Mouse (Mus musculus) cerebellum, adult 2 months (tissue): Measurements from ENCODE around the gene Lsm2. TPM values are rescaled to one million over a fixed set of nuclear protein-coding genes. Genes with fewer than 3 reads are reported as not detected.

Experiments
- DNase-seq, 2 experiments: peaks; one replicate each; pipeline ENCODE4 v3.0.0; 2021
- H3K27ac ChIP-seq: fragments of 200-500 bp; 2 replicates; pipeline ENCODE4 v1.5.1; 2012; ENCODE audit warnings: low read length, control low read depth, inconsistent platforms; ENCODE audit not compliant: insufficient read depth
- H3K27me3 ChIP-seq: fragments of 200-500 bp; 2 replicates; pipeline ENCODE4 v1.6.1; 2012; ENCODE audit warnings: inconsistent platforms, mild to moderate bottlenecking, low read length, moderate library complexity; ENCODE audit not compliant: control insufficient read depth, insufficient read depth
- H3K4me1 ChIP-seq: fragments of 200-500 bp; 2 replicates; pipeline ENCODE4 v1.6.1; 2011; ENCODE audit warnings: low read length; ENCODE audit not compliant: control insufficient read depth, insufficient read depth
- H3K4me3 ChIP-seq: fragments of 200-500 bp; replicated peaks from 2 replicates; pipeline ENCODE3; 2011; ENCODE audit warnings: mild to moderate bottlenecking, low read depth, low read length, control low read depth; ENCODE audit not compliant: insufficient read depth
- CTCF ChIP-seq: fragments of 200-500 bp; IDR thresholded peaks from 2 replicates; pipeline ENCODE4 v1.5.1; 2011; ENCODE audit warnings: low read depth, mild to moderate bottlenecking, control low read depth, low read length, moderate library complexity, borderline replicate concordance; ENCODE audit not compliant: insufficient read depth
- POLR2A ChIP-seq: fragments of 200-500 bp; IDR thresholded peaks from 2 replicates; pipeline ENCODE4 v1.6.1; 2011; ENCODE audit warnings: low read length, control low read depth, borderline replicate concordance; ENCODE audit not compliant: insufficient read depth
- WGBS: fragments of 180-500 bp; shearing (Covaris S2); methylation state at CpG from one replicate; pipeline ENCODE4 v1.1.7; 2018; 5-methylcytosine and 5-hydroxymethylcytosine counted together
- polyA plus RNA-seq: library from polyadenylated mRNA; depleted of rRNA; stranded (reverse); fragments of >200 nt; gene quantifications from 2 replicates; pipeline ENCODE4 v1.2.3, GENCODE M21; 2012

The Lsm2 gene
- polyA plus RNA-seq, 1 experiment: 63.7 TPM

- TF ChIP-seq CTCF (no peak), POLR2A (no peak)
- WGBS: 90% methylated on average over 4 of the region's 4 CpGs
Observed at GRCm38 (mm10) chr17:35023756-35024155, 42.1 kb downstream of the Lsm2 start.

GRCm38 (mm10) chr17:35024261-35024660 is 42.6 kb downstream of the Lsm2 start:
- 78% methylated on average over 13 of the region's 13 CpGs for WGBS
- H3K4me3 ChIP-seq: no peak overlapping the region
- TF ChIP-seq CTCF: no peak
- no peak for TF ChIP-seq POLR2A
- H3K27me3 ChIP-seq: no peaks in the 10 kb centered on the region
- DNase-seq: no peak
- H3K4me1 ChIP-seq: peaks cover 10% of the 10 kb centered on the region
- H3K27ac ChIP-seq: no peak overlapping the region

More at GRCm38 (mm10) chr17:35023756-35024155, 42.1 kb downstream of the Lsm2 start:
- DNase-seq: no peak
- Histone ChIP-seq H3K27me3 (no peaks in the 10 kb centered on the region), H3K4me1 (peaks cover 10% of the 10 kb centered on the region; the same call in 1 of the 2 replicates), H3K27ac (no peak overlapping the region), H3K4me3 (no peak overlapping the region)

GRCm38 (mm10) chr17:35024691-35025488 is 43.2 kb downstream of the Lsm2 start:
- H3K4me3 ChIP-seq: no peak overlapping the region
- H3K27me3 ChIP-seq: no peaks in the 10 kb centered on the region
- no peak for DNase-seq
- WGBS: 52% methylated on average over 10 of the region's 10 CpGs
- peaks cover 6% of the 10 kb centered on the region for H3K4me1 ChIP-seq
- H3K27ac ChIP-seq: no peak overlapping the region
- TF ChIP-seq CTCF: no peak
- TF ChIP-seq POLR2A: no peak

- TF ChIP-seq CTCF (no peak), POLR2A (no peak)
- 62% methylated on average over 5 of the region's 5 CpGs for WGBS
- Histone ChIP-seq H3K4me3 (no peak overlapping the region), H3K4me1 (peaks cover 3% of the 10 kb centered on the region), H3K27ac (no peak overlapping the region), H3K27me3 (no peaks in the 10 kb centered on the region)
- no peak for DNase-seq
Observed at GRCm38 (mm10) chr17:35026206-35026605, 44.5 kb downstream of the Lsm2 start.

GRCm38 (mm10) chr17:35027277-35028068 is 45.8 kb downstream of the Lsm2 start, which contains the start of gene Sapcd1:
Gene Sapcd1, minus strand, starts transcription at chr17:35028016.
- Histone ChIP-seq H3K27ac (no peak within 1 kb of the TSS), H3K4me3 (no peak within 1 kb of the TSS), H3K4me1 (no peaks in the 10 kb centered on the region; the same call in 1 of the 2 replicates), H3K27me3 (no peaks in the 10 kb centered on the region)
- WGBS: 39% methylated on average over 13 of the region's 13 CpGs
- peak; percentile 40 to 41 for DNase-seq
- no peak for TF ChIP-seq POLR2A
- TF ChIP-seq CTCF: no peak

GRCm38 (mm10) chr17:35028315-35028714 is 46.7 kb downstream of the Lsm2 start:
- Histone ChIP-seq H3K27me3 (no peaks in the 10 kb centered on the region), H3K27ac (no peak overlapping the region), H3K4me3 (no peak overlapping the region), H3K4me1 (no peaks in the 10 kb centered on the region; the same call in 1 of the 2 replicates)
- WGBS: 51% methylated on average over 2 of the region's 2 CpGs
- TF ChIP-seq POLR2A (no peak), CTCF (no peak)
- no peak for DNase-seq

- 45% methylated on average over 19 of the region's 19 CpGs for WGBS
- peak in 1 of 2 experiments; percentile 27 for DNase-seq
- H3K4me3 ChIP-seq: no peak overlapping the region
Observed at GRCm38 (mm10) chr17:35029691-35030532, 48.2 kb downstream of the Lsm2 start.

More at GRCm38 (mm10) chr17:35029691-35030532, 48.2 kb downstream of the Lsm2 start:
- TF ChIP-seq CTCF (peak; percentile 37; the same call in 1 of the 2 replicates), POLR2A (no peak)
- Histone ChIP-seq H3K27me3 (no peaks in the 10 kb centered on the region), H3K4me1 (no peaks in the 10 kb centered on the region; the same call in 1 of the 2 replicates), H3K27ac (no peak overlapping the region)
